Mouse (Mus musculus) midbrain, postnatal 0 days (tissue): ENCODE results near the gene Usp21. TPM values are rescaled to one million over a fixed set of nuclear protein-coding genes. Genes with fewer than 3 reads are reported as not detected.

Experiments
- ATAC-seq: fragments of 200-750 bp; cut with Nextera tagmentation; 2 replicates; pipeline ENCODE4 v1.8.0; 2017; ENCODE audit warnings: moderate number of reproducible peaks, mild to moderate bottlenecking, moderate TSS enrichment, moderate library complexity; ENCODE audit not compliant: low FRiP score
- DNase-seq: peaks from one replicate; pipeline ENCODE4 v3.0.0-alpha.2; 2015; ENCODE audit warnings: low spot score
- H3K27ac ChIP-seq: fragments of 300-500 bp; sonication (generic); 2 replicates; pipeline ENCODE4 v1.5.1; 2014; ENCODE audit warnings: low read depth, mild to moderate bottlenecking, low read length, mixed read lengths
- H3K27me3 ChIP-seq: fragments of 300-500 bp; sonication (generic); 2 replicates; pipeline ENCODE4 v1.6.1; 2014; ENCODE audit warnings: low read length, control low read depth, mixed read lengths; ENCODE audit not compliant: insufficient read depth
- H3K36me3 ChIP-seq: fragments of 300-500 bp; sonication (generic); 2 replicates; pipeline ENCODE4 v1.6.1; 2014; ENCODE audit warnings: low read length, control low read depth, mixed read lengths; ENCODE audit not compliant: insufficient read depth
- H3K4me1 ChIP-seq: fragments of 300-500 bp; sonication (generic); 2 replicates; pipeline ENCODE4 v1.6.1; 2014; ENCODE audit warnings: mild to moderate bottlenecking, control low read depth, antibody characterized with exemption, low read length, mixed read lengths; ENCODE audit not compliant: insufficient read depth
- H3K4me2 ChIP-seq: fragments of 300-500 bp; sonication (generic); 2 replicates; pipeline ENCODE4 v1.6.1; 2014; ENCODE audit warnings: low read depth, mild to moderate bottlenecking, low read length, mixed read lengths; ENCODE audit not compliant: poor library complexity, severe bottlenecking
- H3K4me3 ChIP-seq: fragments of 300-500 bp; sonication (generic); 2 replicates; pipeline ENCODE4 v1.5.1; 2014; ENCODE audit warnings: low read depth, mild to moderate bottlenecking, low read length, moderate library complexity
- H3K9ac ChIP-seq: fragments of 300-500 bp; sonication (generic); replicated peaks from 2 replicates; pipeline ENCODE4 v1.6.1; 2014; ENCODE audit warnings: mild to moderate bottlenecking, low read length, moderate library complexity, mixed read lengths; ENCODE audit not compliant: poor library complexity, severe bottlenecking
- H3K9me3 ChIP-seq: fragments of 300-500 bp; sonication (generic); 2 replicates; pipeline ENCODE4 v1.6.1; 2016; ENCODE audit warnings: low read length, control low read depth
- CTCF ChIP-seq: IDR thresholded peaks from 2 replicates; pipeline ENCODE4 v1.5.1; 2016; ENCODE audit warnings: antibody characterized with exemption, mild to moderate bottlenecking
- WGBS: fragments of 180-500 bp; shearing (Covaris S2); extraction: QIAGEN DNeasy Blood & Tissue Kit; methylation state at CpG from one replicate; pipeline ENCODE4 v1.1.7; 2014; 5-methylcytosine and 5-hydroxymethylcytosine counted together
- polyA plus RNA-seq: library from polyadenylated mRNA; unstranded; fragments of >200 nt; fragmentation: Nextera tagmentation; extraction: Ambion mirVana; gene quantifications from 2 replicates; pipeline ENCODE4 v1.2.1, GENCODE M21; 2015
- total RNA-seq: library from RNA; depleted of rRNA; stranded (reverse); fragments of >200 nt; gene quantifications from 2 replicates; pipeline ENCODE4 v1.2.3, GENCODE M21; 2014; rRNA removed

Gene Usp21
- total and polyA plus RNA-seq, 2 experiments from 2014 or later = 65.9 to 82.6 TPM

DNA sequence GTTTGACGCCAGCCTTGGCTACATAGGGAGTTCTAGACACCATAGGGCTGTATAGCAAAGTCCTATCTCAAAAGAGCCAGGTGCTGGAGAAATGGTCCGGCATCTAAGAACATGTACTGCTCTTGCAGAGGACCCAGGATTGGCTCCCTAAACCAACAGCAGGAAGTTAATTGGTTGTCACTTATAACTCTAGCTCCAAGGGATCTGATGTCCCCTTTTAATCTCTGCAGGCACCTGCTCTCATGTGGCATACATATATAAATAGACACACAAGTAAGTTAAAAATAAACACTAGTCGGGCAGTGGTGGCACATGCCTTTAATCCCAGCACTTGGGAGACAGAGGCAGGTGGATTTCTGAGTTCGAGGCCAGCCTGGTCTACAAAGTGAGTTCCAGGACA is 52.0 kb downstream of the Usp21 start:
- H3K9ac ChIP-seq = no peak overlapping the region
- ATAC-seq (no peak), DNase-seq (no peak)
- no peak overlapping the region for H3K4me2 ChIP-seq
- no peak overlapping the region for H3K27ac ChIP-seq
- 89% methylated on average over 4 of the region's 4 CpGs for WGBS
- no peaks in the 10 kb centered on the region for H3K27me3 ChIP-seq
- peaks cover 62% of the 10 kb centered on the region for H3K36me3 ChIP-seq
- no peaks in the 10 kb centered on the region for H3K9me3 ChIP-seq
- H3K4me3 ChIP-seq = no peak overlapping the region
- no peak for TF ChIP-seq CTCF
- no peaks in the 10 kb centered on the region for H3K4me1 ChIP-seq

DNA sequence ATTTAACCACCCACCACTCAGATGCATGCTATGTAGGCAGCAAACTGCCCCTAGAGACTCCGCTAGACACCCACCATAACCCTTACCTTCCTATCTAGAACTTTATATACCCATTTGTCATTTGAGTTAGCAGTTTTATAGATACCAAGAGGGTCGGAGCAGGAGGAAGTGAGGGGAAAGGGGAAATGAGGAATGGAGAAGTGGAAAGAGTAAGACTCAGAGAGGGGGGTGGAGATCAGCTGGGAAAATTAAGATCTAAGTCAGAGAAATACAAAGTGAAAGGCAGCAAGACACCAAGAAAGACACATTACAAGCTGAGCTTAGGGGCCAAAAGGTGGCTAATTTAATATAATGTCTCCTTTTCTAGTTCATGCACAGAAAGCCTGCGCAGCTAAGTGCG is 53.3 kb downstream of the Usp21 start:
- no peaks in the 10 kb centered on the region for H3K4me1 ChIP-seq
- 91% methylated on average over 4 of the region's 4 CpGs for WGBS
- no peak overlapping the region for H3K4me3 ChIP-seq
- no peaks in the 10 kb centered on the region for H3K9me3 ChIP-seq
- H3K4me2 ChIP-seq = no peak overlapping the region
- ATAC-seq (no peak), DNase-seq (no peak)
- TF ChIP-seq CTCF = no peak
- H3K27me3 ChIP-seq = no peaks in the 10 kb centered on the region
- peaks cover 53% of the 10 kb centered on the region for H3K36me3 ChIP-seq
- H3K27ac ChIP-seq = no peak overlapping the region
- H3K9ac ChIP-seq = no peak overlapping the region

GRCm38 (mm10) chr1:171234126-171234525 is 53.7 kb downstream of the Usp21 start, which contains the start of gene Fcer1g:
Gene Fcer1g, minus strand, starts transcription at chr1:171234365.
- Histone ChIP-seq H3K4me2 (no peak within 1 kb of the TSS), H3K36me3 (peaks cover 51% of the 10 kb centered on the region), H3K9me3 (no peaks in the 10 kb centered on the region)

GRCm38 (mm10) chr1:171232800-171233730 is 54.7 kb downstream of the Usp21 start:
- H3K9me3 ChIP-seq = no peaks in the 10 kb centered on the region
- WGBS = 82% methylated on average over 12 of the region's 12 CpGs
- DNase-seq = no peak
- H3K27me3 ChIP-seq = no peaks in the 10 kb centered on the region
- H3K9ac ChIP-seq = no peak overlapping the region
- H3K27ac ChIP-seq = no peak overlapping the region
- ATAC-seq = no peak
- TF ChIP-seq CTCF = no peak
- no peak overlapping the region for H3K4me3 ChIP-seq
- H3K4me1 ChIP-seq = no peaks in the 10 kb centered on the region
- H3K36me3 ChIP-seq = peaks cover 41% of the 10 kb centered on the region
- H3K4me2 ChIP-seq = no peak overlapping the region

More at GRCm38 (mm10) chr1:171234126-171234525, 53.7 kb downstream of the Usp21 start, which contains the start of gene Fcer1g:
- 89% methylated on average over 14 of the region's 14 CpGs for WGBS
- no peak within 1 kb of the TSS for H3K9ac ChIP-seq
- no peak for TF ChIP-seq CTCF
- H3K27me3 ChIP-seq = no peaks in the 10 kb centered on the region
- H3K4me1 ChIP-seq = no peaks in the 10 kb centered on the region
- H3K4me3 ChIP-seq = no peak within 1 kb of the TSS
- ATAC-seq (no peak), DNase-seq (no peak)
- H3K27ac ChIP-seq = no peak within 1 kb of the TSS

DNA sequence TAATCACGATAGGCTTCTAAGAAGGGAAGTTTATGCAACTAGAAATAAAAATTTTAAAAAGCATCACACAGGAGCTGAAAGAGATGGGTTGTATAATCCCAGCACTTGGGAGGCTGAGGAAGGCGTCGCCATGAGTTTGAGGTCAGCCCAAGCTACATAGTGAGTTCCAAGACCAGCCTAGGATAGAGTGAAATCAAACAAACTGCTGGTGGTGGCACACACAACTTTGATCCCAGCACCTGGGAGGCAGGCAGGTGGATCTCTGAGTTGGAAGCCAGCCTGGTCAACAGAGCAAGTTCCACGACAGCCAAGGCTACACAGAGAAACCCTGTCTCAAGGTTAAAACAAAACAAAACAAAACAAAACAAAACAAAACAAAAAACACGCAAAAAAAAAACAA is 55.4 kb downstream of the Usp21 start:
- Histone ChIP-seq H3K4me1 (no peaks in the 10 kb centered on the region), H3K9me3 (no peaks in the 10 kb centered on the region), H3K4me2 (no peak overlapping the region), H3K27ac (no peak overlapping the region), H3K4me3 (no peak overlapping the region), H3K27me3 (no peaks in the 10 kb centered on the region), H3K36me3 (peaks cover 34% of the 10 kb centered on the region), H3K9ac (no peak overlapping the region)
- DNase-seq = no peak
- no peak for TF ChIP-seq CTCF
- ATAC-seq = no peak
- WGBS = 84% methylated on average over 5 of the region's 5 CpGs

Other genes with a start within 250 kb of the Usp21 start
- 18.1 and 19.8 TPM in 2 replicates for gene Fcgr3, start 223.1 kb downstream of the Usp21 start, total RNA-seq
- 12.8 and 14.2 TPM in 2 replicates for gene Fcgr3, start 223.1 kb downstream of the Usp21 start, polyA plus RNA-seq
- gene Cfap126, start 174.1 kb downstream of the Usp21 start, total RNA-seq = 0.38 and 1.5 TPM in 2 replicates
- gene Cfap126, start 174.1 kb downstream of the Usp21 start, polyA plus RNA-seq = 6.0 and 8.1 TPM in 2 replicates
- gene Sdhc, start 137.4 kb downstream of the Usp21 start, total RNA-seq = 263 TPM in 2 replicates
- 313 and 326 TPM in 2 replicates for gene Sdhc, start 137.4 kb downstream of the Usp21 start, polyA plus RNA-seq
- gene Mpz, start 137.3 kb downstream of the Usp21 start, total RNA-seq = 0.49 and 0.90 TPM in 2 replicates
- 0.63 and 0.67 TPM in 2 replicates for gene Mpz, start 137.3 kb downstream of the Usp21 start, polyA plus RNA-seq
- gene Pcp4l1, start 91.7 kb downstream of the Usp21 start, total RNA-seq = 16.9 and 22.1 TPM in 2 replicates
- gene Pcp4l1, start 91.7 kb downstream of the Usp21 start, polyA plus RNA-seq = 24.1 and 29.1 TPM in 2 replicates
- gene Nr1i3, start 74.0 kb downstream of the Usp21 start, total RNA-seq = 0.11 TPM in 1 of 2 replicates, not detected in the other
- 0.19 and 0.23 TPM in 2 replicates for gene Nr1i3, start 74.0 kb downstream of the Usp21 start, polyA plus RNA-seq
- gene Tomm40l, start 65.5 kb downstream of the Usp21 start, total RNA-seq = 49.8 and 57.6 TPM in 2 replicates
- 33.9 and 44.6 TPM in 2 replicates for gene Tomm40l, start 65.5 kb downstream of the Usp21 start, polyA plus RNA-seq
- gene Apoa2, start 62.9 kb downstream of the Usp21 start, total RNA-seq = 3.7 TPM in 1 of 2 replicates, not detected in the other
- gene Apoa2, start 62.9 kb downstream of the Usp21 start, polyA plus RNA-seq = 5.2 and 7.2 TPM in 2 replicates
- gene Fcer1g, start 53.6 kb downstream of the Usp21 start, total RNA-seq = 21.3 and 25.9 TPM in 2 replicates
- 30.5 and 31.1 TPM in 2 replicates for gene Fcer1g, start 53.6 kb downstream of the Usp21 start, polyA plus RNA-seq
- 5.2 and 8.2 TPM in 2 replicates for gene Adamts4, start 37.6 kb downstream of the Usp21 start, total RNA-seq
- 3.4 and 4.2 TPM in 2 replicates for gene Adamts4, start 37.6 kb downstream of the Usp21 start, polyA plus RNA-seq
- gene Ndufs2, start 36.6 kb downstream of the Usp21 start, total RNA-seq = 224 and 230 TPM in 2 replicates
- 221 and 244 TPM in 2 replicates for gene Ndufs2, start 36.6 kb downstream of the Usp21 start, polyA plus RNA-seq
- gene B4galt3, start 17.7 kb downstream of the Usp21 start, total RNA-seq = 77.0 and 94.9 TPM in 2 replicates
- gene B4galt3, start 17.7 kb downstream of the Usp21 start, polyA plus RNA-seq = 109 and 110 TPM in 2 replicates
- gene Ppox, start 6.8 kb downstream of the Usp21 start, total RNA-seq = 36.5 and 45.9 TPM in 2 replicates
- 31.3 and 32.6 TPM in 2 replicates for gene Ppox, start 6.8 kb downstream of the Usp21 start, polyA plus RNA-seq
- 83.7 and 87.9 TPM in 2 replicates for gene Ufc1, start 7.0 kb upstream of the Usp21 start, total RNA-seq
- gene Ufc1, start 7.0 kb upstream of the Usp21 start, polyA plus RNA-seq = 128 and 132 TPM in 2 replicates
- 29.8 and 42.1 TPM in 2 replicates for gene Dedd, start 41.2 kb upstream of the Usp21 start, total RNA-seq
- 38.9 and 40.3 TPM in 2 replicates for gene Dedd, start 41.2 kb upstream of the Usp21 start, polyA plus RNA-seq
- gene Nit1, start 57.7 kb upstream of the Usp21 start, total RNA-seq = 42.5 and 44.0 TPM in 2 replicates
- 45.2 and 46.6 TPM in 2 replicates for gene Nit1, start 57.7 kb upstream of the Usp21 start, polyA plus RNA-seq
- 17.3 and 18.4 TPM in 2 replicates for gene Pfdn2, start 57.7 kb upstream of the Usp21 start, total RNA-seq
- 139 and 155 TPM in 2 replicates for gene Pfdn2, start 57.7 kb upstream of the Usp21 start, polyA plus RNA-seq
- gene Klhdc9, start 72.8 kb upstream of the Usp21 start, total RNA-seq = 4.0 and 4.5 TPM in 2 replicates
- gene Klhdc9, start 72.8 kb upstream of the Usp21 start, polyA plus RNA-seq = 6.3 and 6.4 TPM in 2 replicates
- 4.7 and 9.3 TPM in 2 replicates for gene Nectin4, start 82.1 kb upstream of the Usp21 start, total RNA-seq
- gene Nectin4, start 82.1 kb upstream of the Usp21 start, polyA plus RNA-seq = 4.8 TPM in 2 replicates
- gene Arhgap30, start 101.0 kb upstream of the Usp21 start, total RNA-seq = 0.82 and 1.1 TPM in 2 replicates
- gene Arhgap30, start 101.0 kb upstream of the Usp21 start, polyA plus RNA-seq = 0.75 and 0.81 TPM in 2 replicates
- gene Usf1, start 123.3 kb upstream of the Usp21 start, total RNA-seq = 134 and 156 TPM in 2 replicates
- 160 and 167 TPM in 2 replicates for gene Usf1, start 123.3 kb upstream of the Usp21 start, polyA plus RNA-seq
- gene Tstd1, start 130.9 kb upstream of the Usp21 start, total RNA-seq = not detected in 2 replicates
- 3.1 and 3.9 TPM in 2 replicates for gene Tstd1, start 130.9 kb upstream of the Usp21 start, polyA plus RNA-seq
- gene F11r, start 149.5 kb upstream of the Usp21 start, total RNA-seq = 6.6 and 9.2 TPM in 2 replicates
- 7.6 and 8.9 TPM in 2 replicates for gene F11r, start 149.5 kb upstream of the Usp21 start, polyA plus RNA-seq
- 9.4 and 14.7 TPM in 2 replicates for gene Alyref2, start 215.5 kb upstream of the Usp21 start, total RNA-seq
- 22.1 and 22.2 TPM in 2 replicates for gene Alyref2, start 215.5 kb upstream of the Usp21 start, polyA plus RNA-seq
- not detected in 2 replicates for gene Itln1, start 247.3 kb upstream of the Usp21 start, total RNA-seq
- not detected in 2 replicates for gene Itln1, start 247.3 kb upstream of the Usp21 start, polyA plus RNA-seq